Mouse (Mus musculus): Measurements from ENCODE around the gene Olfr1368.
"Not testable (repeated sequence)": the region's sequence is repeated elsewhere in the genome, so short reads cannot be mapped to it uniquely, and the experiment has no call there.

Olfr1368 gene

GRCm38 (mm10) chr13:21167910-21168300 lies 22.2 kb upstream of the Olfr1368 start:
- no peak for DNase-seq (ENCODE audit: low spot score in 2 of 2)

- DNase-seq (ENCODE audit: low spot score in 2 of 2) = peak; percentile 47 to 77
Observed at GRCm38 (mm10) chr13:21166936-21167909, 21.6 kb upstream of the Olfr1368 start.

- DNase-seq (ENCODE audit: low spot score in 2 of 2) = no peak
Observed at GRCm38 (mm10) chr13:21162591-21162990, 16.9 kb upstream of the Olfr1368 start.

GRCm38 (mm10) chr13:21161591-21161990 lies 15.9 kb upstream of the Olfr1368 start:
- DNase-seq (ENCODE audit: low spot score in 2 of 2) = no peak

GRCm38 (mm10) chr13:21160657-21161590 lies 15.3 kb upstream of the Olfr1368 start:
- peak; percentile 74 to 89 for DNase-seq (ENCODE audit: low spot score in 2 of 2)

GRCm38 (mm10) chr13:21160041-21160511 lies 14.4 kb upstream of the Olfr1368 start:
- peak in 1 of 2 experiments; percentile 17 for DNase-seq (ENCODE audit: low spot score in 2 of 2)

- peak in 1 of 2 experiments; percentile 23 for DNase-seq (ENCODE audit: low spot score in 2 of 2)
Observed at GRCm38 (mm10) chr13:21159475-21159819, 13.8 kb upstream of the Olfr1368 start.

GRCm38 (mm10) chr13:21158785-21159474 lies 13.3 kb upstream of the Olfr1368 start:
- DNase-seq (ENCODE audit: low spot score in 2 of 2) = peak in 1 of 2 experiments; percentile 80

- DNase-seq (ENCODE audit: low spot score in 2 of 2) = no peak
Observed at GRCm38 (mm10) chr13:21158071-21158470, 12.4 kb upstream of the Olfr1368 start.

GRCm38 (mm10) chr13:21155888-21156287 lies 10.2 kb upstream of the Olfr1368 start:
- no peak for DNase-seq (ENCODE audit: low spot score in 2 of 2)

- no peak for DNase-seq (ENCODE audit: low spot score in 2 of 2)
Observed at GRCm38 (mm10) chr13:21142421-21142820, 3.2 kb downstream of the Olfr1368 start.

GRCm38 (mm10) chr13:21129339-21129738 lies 16.3 kb downstream of the Olfr1368 start, which contains the start of gene Olfr263:
Gene Olfr263 (plus strand): TSS chr13:21129639.
- not testable (repeated sequence) for DNase-seq (ENCODE audit: low spot score in 2 of 2)

- no peak for DNase-seq (ENCODE audit: low spot score in 2 of 2)
Observed at GRCm38 (mm10) chr13:21114121-21114520, 31.5 kb downstream of the Olfr1368 start.

GRCm38 (mm10) chr13:21111183-21111582 lies 34.5 kb downstream of the Olfr1368 start, which contains the start of gene Olfr1369-ps1:
Gene Olfr1369-ps1 (plus strand): TSS chr13:21111483.
- DNase-seq (ENCODE audit: low spot score in 2 of 2) = not testable (repeated sequence)

GRCm38 (mm10) chr13:21110441-21110840 lies 35.2 kb downstream of the Olfr1368 start:
- DNase-seq (ENCODE audit: low spot score in 2 of 2) = no peak

GRCm38 (mm10) chr13:21109759-21110158 lies 35.9 kb downstream of the Olfr1368 start:
- no peak for DNase-seq (ENCODE audit: low spot score in 2 of 2)

Measured in frontal cortex, postnatal 10 days (tissue).